Mouse (Mus musculus) mouse trophoblast stem cell (cell line): Measurements from ENCODE around the gene 2010111I01Rik.
"Not testable (repeated sequence)": the region's sequence is repeated elsewhere in the genome, so short reads cannot be mapped to it uniquely, and the experiment has no call there.

Source experiments
- in situ Hi-C, 2 experiments: fragments of 300-500 bp; cut with MseI, MboI; formaldehyde crosslinking; loops; 2 replicates in 1 of 2; 3 replicates in 1 of 2; pipeline ENCODE4 v1.15.1; 2025

2010111I01Rik gene

GRCm38 (mm10) chr13:63073911-63074675 lies 109.4 kb downstream of the 2010111I01Rik start:
- in situ Hi-C loops: no loop called here

- in situ Hi-C loops: no loop called here
These were observed 109.9 kb downstream of the 2010111I01Rik start for GRCm38 (mm10) chr13:63074676-63074991.

- in situ Hi-C loops: no loop called here
These were observed 110.7 kb downstream of the 2010111I01Rik start for GRCm38 (mm10) chr13:63075331-63075855.

GRCm38 (mm10) chr13:63080191-63080590 lies 115.5 kb downstream of the 2010111I01Rik start:
- in situ Hi-C loops: no loop called here

GRCm38 (mm10) chr13:63080823-63081222 lies 116.1 kb downstream of the 2010111I01Rik start:
- in situ Hi-C loops: no loop called here

- in situ Hi-C loops: no loop called here
These were observed 118.0 kb downstream of the 2010111I01Rik start for GRCm38 (mm10) chr13:63082555-63083136.

- in situ Hi-C loops: not testable (repeated sequence)
These were observed 118.4 kb downstream of the 2010111I01Rik start for GRCm38 (mm10) chr13:63083139-63083538.

GRCm38 (mm10) chr13:63083663-63084062 lies 119.0 kb downstream of the 2010111I01Rik start:
- in situ Hi-C loops: no loop called here

GRCm38 (mm10) chr13:63087865-63088683 lies 123.4 kb downstream of the 2010111I01Rik start:
- in situ Hi-C loops: no loop called here

- in situ Hi-C loops: no loop called here
These were observed 124.8 kb downstream of the 2010111I01Rik start for GRCm38 (mm10) chr13:63089513-63089912.

GRCm38 (mm10) chr13:63091246-63091645 lies 126.6 kb downstream of the 2010111I01Rik start:
- in situ Hi-C loops: no loop called here

GRCm38 (mm10) chr13:63092299-63092698 lies 127.6 kb downstream of the 2010111I01Rik start:
- in situ Hi-C loops: no loop called here

- in situ Hi-C loops: no loop called here
These were observed 128.2 kb downstream of the 2010111I01Rik start for GRCm38 (mm10) chr13:63092874-63093273.

- in situ Hi-C loops: no loop called here
These were observed 128.9 kb downstream of the 2010111I01Rik start for GRCm38 (mm10) chr13:63093636-63094035.

GRCm38 (mm10) chr13:63094317-63095131 lies 129.8 kb downstream of the 2010111I01Rik start:
- in situ Hi-C loops: no loop called here

GRCm38 (mm10) chr13:63096764-63097163 lies 132.1 kb downstream of the 2010111I01Rik start:
- in situ Hi-C loops: no loop called here

GRCm38 (mm10) chr13:63097440-63097930 lies 132.8 kb downstream of the 2010111I01Rik start:
- in situ Hi-C loops: no loop called here

GRCm38 (mm10) chr13:63101761-63102160 lies 137.1 kb downstream of the 2010111I01Rik start:
- in situ Hi-C loops: no loop called here

GRCm38 (mm10) chr13:63102848-63103585 lies 138.3 kb downstream of the 2010111I01Rik start:
- in situ Hi-C loops: no loop called here

GRCm38 (mm10) chr13:63106574-63106973 lies 141.9 kb downstream of the 2010111I01Rik start:
- in situ Hi-C loops: no loop called here
